Mouse (Mus musculus): ENCODE results near the gene Acta1.

DNA sequence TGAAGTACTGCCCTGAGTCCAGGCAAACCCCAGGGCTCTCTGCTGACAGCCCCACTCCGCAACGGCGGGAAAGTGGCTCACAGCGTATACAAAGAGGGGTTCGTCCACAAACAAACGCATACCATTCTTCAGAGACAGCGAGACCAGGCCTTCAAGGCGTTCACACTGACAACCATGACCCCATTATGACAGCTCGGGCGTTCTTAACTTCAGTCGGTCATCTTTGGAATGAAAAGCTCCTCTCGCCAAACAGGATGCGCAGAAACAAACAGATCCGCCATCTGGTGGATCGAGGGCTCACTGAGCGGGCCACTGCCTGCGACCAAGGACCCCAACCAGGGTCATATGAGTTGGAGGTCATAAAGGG, 36.0 kb downstream of the Acta1 start:
- TF ChIP-seq POLR2A (IDR thresholded peaks at IDR 0.05; ENCODE audit: insufficient read length, low read depth): no peak
- no peak for TF ChIP-seq MYOG (IDR thresholded peaks at IDR 0.05; ENCODE audit: control insufficient read depth in 1 of 3, insufficient read depth in 1 of 3, insufficient read length in 2 of 3, low read depth in 2 of 3)
- no peak for TF ChIP-seq TCF12 (IDR thresholded peaks at IDR 0.05; ENCODE audit: insufficient read depth, poor library complexity, severe bottlenecking)

All from myocyte (in vitro differentiated cells).